Mouse (Mus musculus): ENCODE measurements around the gene B130006D01Rik. TPM values are rescaled to one million over a fixed set of nuclear protein-coding genes. Genes with fewer than 3 reads are reported as not detected.

Gene B130006D01Rik
- total and polyA plus RNA-seq, 3 experiments: 0.06 to 0.30 (median 0.26) TPM

GRCm38 (mm10) chr11:95712085-95712562, 11.3 kb upstream of the B130006D01Rik start:
- intact Hi-C loops (cut with DNase I): no loop called here
- Histone ChIP-seq H3K4me1 (ENCODE audit: control insufficient read depth, insufficient read depth, low read length) (peaks cover 6% of the 10 kb centered on the region), H3K79me2 (replicated peaks; ENCODE audit: control insufficient read depth, insufficient read depth, low read length) (peaks cover 2% of the 10 kb centered on the region; the same call in 1 of the 2 replicates), H3K27me3 (ENCODE audit: control insufficient read depth, insufficient read depth, low read length) (no peaks in the 10 kb centered on the region), H3K4me3 (peak overlapping the region; percentile 71), H3K9ac (ENCODE audit: low read depth, low read length) (peak overlapping the region; percentile 22), H3K27ac (peak overlapping the region; percentile 85), H3K36me3 (ENCODE audit: control insufficient read depth, insufficient read depth, low read length) (no peaks in the 10 kb centered on the region)
- TF ChIP-seq EP300 (IDR thresholded peaks at IDR 0.05; ENCODE audit: insufficient read depth, low read depth, low read length) (no peak), POLR2A (IDR thresholded peaks at IDR 0.05; ENCODE audit: insufficient read depth, low read depth, low read length) (no peak), CTCF (IDR thresholded peaks at IDR 0.05) (no peak)
- DNase-seq: peak; percentile 39 to 58
- WGBS: 12% methylated on average over 12 of the region's 12 CpGs

GRCm38 (mm10) chr11:95712563-95713224, 10.7 kb upstream of the B130006D01Rik start, which contains the start of gene Zfp652:
Zfp652 (plus strand) TSS chr11:95712673.
- Histone ChIP-seq H3K4me3 (peak within 1 kb of the TSS; percentile 71), H3K27ac (peak within 1 kb of the TSS; percentile 85), H3K9ac (ENCODE audit: low read depth, low read length) (peak within 1 kb of the TSS; percentile 92), H3K79me2 (replicated peaks; ENCODE audit: control insufficient read depth, insufficient read depth, low read length) (peaks cover 2% of the 10 kb centered on the region; the same call in 1 of the 2 replicates), H3K4me1 (ENCODE audit: control insufficient read depth, insufficient read depth, low read length) (peaks cover 6% of the 10 kb centered on the region), H3K36me3 (ENCODE audit: control insufficient read depth, insufficient read depth, low read length) (no peaks in the 10 kb centered on the region), H3K27me3 (ENCODE audit: control insufficient read depth, insufficient read depth, low read length) (no peaks in the 10 kb centered on the region)
- TF ChIP-seq EP300 (IDR thresholded peaks at IDR 0.05; ENCODE audit: insufficient read depth, low read depth, low read length) (no peak), CTCF (IDR thresholded peaks at IDR 0.05) (no peak), POLR2A (IDR thresholded peaks at IDR 0.05; ENCODE audit: insufficient read depth, low read depth, low read length) (peak; percentile 19; the same call in 1 of the 2 replicates)
- intact Hi-C loops (cut with DNase I): no loop called here
- peak; percentile 88 to 92 for DNase-seq
- WGBS: under 1% methylated on average over 67 of the region's 103 CpGs

DNA sequence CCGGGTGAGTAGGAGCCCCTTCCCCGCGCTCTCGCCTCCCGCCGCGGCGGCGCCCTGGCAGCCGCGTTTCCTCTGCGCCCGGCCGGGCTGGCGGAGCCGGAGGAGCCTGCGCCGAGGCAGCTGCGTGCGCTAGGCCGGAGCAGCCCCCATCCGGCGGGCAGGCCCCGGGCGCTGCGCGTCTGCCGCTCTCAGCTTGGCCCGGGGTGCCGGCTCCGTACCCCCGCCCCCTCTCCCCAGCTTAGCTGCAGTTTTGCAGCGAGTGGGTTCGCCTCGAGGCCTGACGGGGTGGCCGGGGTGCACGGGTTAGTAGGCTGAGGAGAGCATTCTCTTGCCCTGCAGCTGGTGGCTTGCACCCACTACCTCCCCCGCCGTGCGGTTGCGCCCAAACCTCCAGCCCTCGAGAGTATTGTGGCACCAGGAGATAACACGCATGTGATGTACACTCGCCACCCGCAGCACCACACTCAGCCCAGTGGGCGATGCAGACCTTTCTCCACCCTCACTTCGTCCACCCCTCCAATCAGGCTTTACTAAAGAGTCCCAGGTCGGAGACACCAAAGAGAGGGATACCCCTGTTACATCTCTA, 10.1 kb upstream of the B130006D01Rik start:
- Histone ChIP-seq H3K27ac (peak overlapping the region; percentile 85), H3K36me3 (ENCODE audit: control insufficient read depth, insufficient read depth, low read length) (no peaks in the 10 kb centered on the region), H3K9ac (ENCODE audit: low read depth, low read length) (peak overlapping the region; percentile 92), H3K4me3 (peak overlapping the region; percentile 71), H3K27me3 (ENCODE audit: control insufficient read depth, insufficient read depth, low read length) (no peaks in the 10 kb centered on the region), H3K79me2 (replicated peaks; ENCODE audit: control insufficient read depth, insufficient read depth, low read length) (peaks cover 2% of the 10 kb centered on the region; the same call in 1 of the 2 replicates), H3K4me1 (ENCODE audit: control insufficient read depth, insufficient read depth, low read length) (peaks cover 6% of the 10 kb centered on the region)
- WGBS: under 1% methylated on average over 46 of the region's 49 CpGs
- no peak for TF ChIP-seq CTCF (IDR thresholded peaks at IDR 0.05)
- no peak for TF ChIP-seq EP300 (IDR thresholded peaks at IDR 0.05; ENCODE audit: insufficient read depth, low read depth, low read length)
- DNase-seq: peak; percentile 77 to 79
- intact Hi-C loops (cut with DNase I): no loop called here

DNA sequence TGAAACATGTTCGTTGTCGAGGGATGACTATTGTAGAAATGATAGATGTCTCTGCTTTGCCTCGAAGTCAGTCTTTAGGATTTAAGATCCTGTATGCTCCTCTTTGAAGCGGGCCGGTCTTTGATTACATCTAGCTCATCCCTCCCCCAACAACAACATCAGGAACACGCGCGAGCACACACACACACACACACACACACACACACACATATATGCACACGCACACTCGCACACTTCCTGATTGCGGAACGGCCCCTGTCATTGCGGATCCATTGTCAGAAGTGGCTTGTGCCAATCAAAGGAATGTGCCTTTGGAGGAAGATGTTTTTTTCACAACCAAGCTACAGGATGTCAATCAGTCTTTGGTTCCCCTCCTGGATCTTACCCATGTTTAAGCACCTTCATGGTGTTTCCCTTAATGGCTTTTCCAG, 9.6 kb upstream of the B130006D01Rik start:
- no peak for TF ChIP-seq POLR2A (IDR thresholded peaks at IDR 0.05; ENCODE audit: insufficient read depth, low read depth, low read length)
- TF ChIP-seq CTCF (IDR thresholded peaks at IDR 0.05): no peak
- intact Hi-C loops (cut with DNase I): loop anchor here (2.0 kb wide), 1 partner anchor 15 kb away; no protein-coding TSS in a partner anchor
- peak in 1 of 2 experiments; percentile 40 for DNase-seq

GRCm38 (mm10) chr11:95714411-95714810, 9.0 kb upstream of the B130006D01Rik start:
- Histone ChIP-seq H3K27ac (peak overlapping the region; percentile 1; the same call in 1 of the 2 replicates), H3K27me3 (ENCODE audit: control insufficient read depth, insufficient read depth, low read length) (no peaks in the 10 kb centered on the region), H3K4me1 (ENCODE audit: control insufficient read depth, insufficient read depth, low read length) (peaks cover 6% of the 10 kb centered on the region), H3K79me2 (replicated peaks; ENCODE audit: control insufficient read depth, insufficient read depth, low read length) (peaks cover 4% of the 10 kb centered on the region; the same call in 1 of the 2 replicates), H3K36me3 (ENCODE audit: control insufficient read depth, insufficient read depth, low read length) (no peaks in the 10 kb centered on the region; the same call in 1 of the 2 replicates), H3K9ac (ENCODE audit: low read depth, low read length) (peak overlapping the region; percentile 92), H3K4me3 (peak overlapping the region; percentile 71)
- DNase-seq: no peak
- WGBS: 25% methylated on average over 7 of the region's 7 CpGs
- intact Hi-C loops (cut with DNase I): loop anchor here (2.0 kb wide), 1 partner anchor 14 kb away; no protein-coding TSS in a partner anchor
- no peak for TF ChIP-seq POLR2A (IDR thresholded peaks at IDR 0.05; ENCODE audit: insufficient read depth, low read depth, low read length)
- no peak for TF ChIP-seq CTCF (IDR thresholded peaks at IDR 0.05)
- no peak for TF ChIP-seq EP300 (IDR thresholded peaks at IDR 0.05; ENCODE audit: insufficient read depth, low read depth, low read length)

More for the DNA sequence above, 9.6 kb upstream of the B130006D01Rik start:
- Histone ChIP-seq H3K79me2 (replicated peaks; ENCODE audit: control insufficient read depth, insufficient read depth, low read length) (peaks cover 2% of the 10 kb centered on the region; the same call in 1 of the 2 replicates), H3K9ac (ENCODE audit: low read depth, low read length) (peak overlapping the region; percentile 92), H3K4me3 (peak overlapping the region; percentile 71), H3K27ac (peak overlapping the region; percentile 85), H3K27me3 (ENCODE audit: control insufficient read depth, insufficient read depth, low read length) (no peaks in the 10 kb centered on the region), H3K36me3 (ENCODE audit: control insufficient read depth, insufficient read depth, low read length) (no peaks in the 10 kb centered on the region), H3K4me1 (ENCODE audit: control insufficient read depth, insufficient read depth, low read length) (peaks cover 6% of the 10 kb centered on the region)
- 4% methylated on average over 13 of the region's 13 CpGs for WGBS
